Mouse (Mus musculus) lung, embryonic 14.5 days (tissue): Measurements from ENCODE around the gene Atf6b. TPM values are rescaled to one million over a fixed set of nuclear protein-coding genes. Genes with fewer than 3 reads are reported as not detected.
A peak's percentile ranks its signal among the peaks of the same experiment; 100 is the strongest.

Experiments used
- ATAC-seq: fragments of 200-750 bp; cut with Nextera tagmentation; 2 replicates; pipeline ENCODE4 v1.8.0; 2017; ENCODE audit warnings: mild to moderate bottlenecking, moderate TSS enrichment, moderate library complexity; ENCODE audit not compliant: insufficient read depth
- DNase-seq: peaks from one replicate; pipeline ENCODE4 v3.0.0-alpha.2; 2015
- H3K27ac ChIP-seq: fragments of 300-500 bp; sonication (generic); 2 replicates; pipeline ENCODE4 v1.5.1; 2014; ENCODE audit warnings: low read depth, mild to moderate bottlenecking, moderate library complexity
- H3K27me3 ChIP-seq: fragments of 300-500 bp; sonication (generic); 2 replicates; pipeline ENCODE4 v1.6.1; 2014; ENCODE audit warnings: low read length, control low read depth; ENCODE audit not compliant: insufficient read depth
- H3K36me3 ChIP-seq: fragments of 300-500 bp; sonication (generic); 2 replicates; pipeline ENCODE4 v1.6.1; 2014; ENCODE audit warnings: control low read depth; ENCODE audit not compliant: insufficient read depth
- H3K4me1 ChIP-seq: fragments of 300-500 bp; sonication (generic); 2 replicates; pipeline ENCODE4 v1.6.1; 2014; ENCODE audit warnings: antibody characterized with exemption, control low read depth; ENCODE audit not compliant: insufficient read depth
- H3K4me2 ChIP-seq: fragments of 300-500 bp; sonication (generic); 2 replicates; pipeline ENCODE4 v1.6.1; 2014; ENCODE audit warnings: mild to moderate bottlenecking
- H3K4me3 ChIP-seq: fragments of 300-500 bp; sonication (generic); 2 replicates; pipeline ENCODE4 v1.5.1; 2014; ENCODE audit warnings: low read depth, low read length
- H3K9ac ChIP-seq: fragments of 300-500 bp; sonication (generic); 2 replicates; pipeline ENCODE4 v1.6.1; 2014
- H3K9me3 ChIP-seq: fragments of 300-500 bp; sonication (generic); 2 replicates; pipeline ENCODE4 v1.6.1; 2016; ENCODE audit warnings: low read depth, low read length, control low read depth
- CTCF ChIP-seq: IDR thresholded peaks from 2 replicates; pipeline ENCODE4 v1.5.1; 2016; ENCODE audit warnings: antibody characterized with exemption, low read depth
- WGBS: fragments of 180-500 bp; shearing (Covaris S2); extraction: QIAGEN DNeasy Blood & Tissue Kit; methylation state at CpG from one replicate; pipeline ENCODE4 v1.1.7; 2014; 5-methylcytosine and 5-hydroxymethylcytosine counted together
- polyA plus RNA-seq: library from polyadenylated mRNA; unstranded; fragments of >200 nt; fragmentation: Nextera tagmentation; extraction: Ambion mirVana; gene quantifications from 2 replicates; pipeline ENCODE4 v1.2.1, GENCODE M21; 2014

Gene Atf6b
- polyA plus RNA-seq, 1 experiment from 2014 or later, result 74.8 TPM

DNA sequence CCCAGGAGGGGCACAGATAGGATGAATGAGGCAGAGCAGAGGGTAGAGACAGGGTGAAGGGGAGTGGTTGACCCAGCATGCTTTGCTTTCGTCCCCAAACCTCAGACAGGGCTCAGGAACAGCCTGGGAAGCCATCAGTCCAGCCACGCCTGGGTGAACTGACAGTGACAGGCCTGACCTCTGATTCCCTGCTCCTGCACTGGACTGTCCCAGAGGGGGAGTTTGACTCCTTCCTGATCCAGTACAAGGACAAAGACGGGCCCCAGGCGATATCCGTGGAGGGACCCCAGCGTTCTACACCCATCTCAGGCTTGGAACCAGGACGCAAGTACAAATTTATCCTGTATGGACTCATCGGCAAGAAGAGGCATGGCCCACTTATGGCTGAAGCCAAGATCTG is 36.2 kb downstream of the Atf6b start:
- ATAC-seq (no peak), DNase-seq (no peak)
- H3K27me3 ChIP-seq, result peaks cover 11% of the 10 kb centered on the region
- H3K36me3 ChIP-seq, result no peaks in the 10 kb centered on the region
- no peaks in the 10 kb centered on the region for H3K9me3 ChIP-seq
- H3K9ac ChIP-seq, result no peak overlapping the region
- no peak overlapping the region for H3K4me3 ChIP-seq
- peaks cover 26% of the 10 kb centered on the region for H3K4me1 ChIP-seq
- TF ChIP-seq CTCF, result no peak
- no peak overlapping the region for H3K27ac ChIP-seq
- WGBS, result 58% methylated on average over 8 of the region's 8 CpGs
- H3K4me2 ChIP-seq, result no peak overlapping the region

GRCm38 (mm10) chr17:34683686-34684220 is 36.8 kb downstream of the Atf6b start:
- ATAC-seq, result no peak
- no peak for DNase-seq
- 57% methylated on average over 10 of the region's 10 CpGs for WGBS

GRCm38 (mm10) chr17:34684253-34684893 is 37.4 kb downstream of the Atf6b start:
- peak; percentile 31 for DNase-seq
- no peaks in the 10 kb centered on the region for H3K9me3 ChIP-seq
- H3K9ac ChIP-seq, result no peak overlapping the region
- no peaks in the 10 kb centered on the region for H3K36me3 ChIP-seq
- peaks cover 26% of the 10 kb centered on the region for H3K4me1 ChIP-seq
- H3K4me3 ChIP-seq, result no peak overlapping the region
- H3K4me2 ChIP-seq, result no peak overlapping the region
- ATAC-seq, result peak; percentile 18; the same call in 1 of the 2 replicates
- WGBS, result 41% methylated on average over 9 of the region's 9 CpGs
- no peak overlapping the region for H3K27ac ChIP-seq
- peaks cover 10% of the 10 kb centered on the region for H3K27me3 ChIP-seq
- no peak for TF ChIP-seq CTCF

More at GRCm38 (mm10) chr17:34683686-34684220, 36.8 kb downstream of the Atf6b start:
- no peak overlapping the region for H3K4me2 ChIP-seq
- no peak for TF ChIP-seq CTCF
- no peaks in the 10 kb centered on the region for H3K9me3 ChIP-seq
- peaks cover 11% of the 10 kb centered on the region for H3K27me3 ChIP-seq
- H3K9ac ChIP-seq, result no peak overlapping the region
- no peak overlapping the region for H3K27ac ChIP-seq
- no peak overlapping the region for H3K4me3 ChIP-seq
- H3K4me1 ChIP-seq, result peaks cover 26% of the 10 kb centered on the region
- H3K36me3 ChIP-seq, result no peaks in the 10 kb centered on the region

- no peak for TF ChIP-seq CTCF
- DNase-seq (peak; percentile 92), ATAC-seq (peak; percentile 72)
- H3K4me1 ChIP-seq, result peaks cover 26% of the 10 kb centered on the region
- H3K4me3 ChIP-seq, result no peak overlapping the region
- H3K9ac ChIP-seq, result peak overlapping the region; percentile 26
- WGBS, result 64% methylated on average over 28 of the region's 28 CpGs
- peak overlapping the region; percentile 33; the same call in 1 of the 2 replicates for H3K27ac ChIP-seq
- H3K36me3 ChIP-seq, result no peaks in the 10 kb centered on the region
- no peaks in the 10 kb centered on the region for H3K9me3 ChIP-seq
- no peak overlapping the region for H3K4me2 ChIP-seq
- H3K27me3 ChIP-seq, result no peaks in the 10 kb centered on the region
Observed at GRCm38 (mm10) chr17:34685120-34686110, 38.5 kb downstream of the Atf6b start.

- no peak for TF ChIP-seq CTCF
- ATAC-seq, result no peak
- DNase-seq, result no peak
- H3K27ac ChIP-seq, result no peak overlapping the region
- H3K4me1 ChIP-seq, result peaks cover 16% of the 10 kb centered on the region
- no peak overlapping the region for H3K4me2 ChIP-seq
- no peaks in the 10 kb centered on the region for H3K9me3 ChIP-seq
- no peak overlapping the region for H3K4me3 ChIP-seq
- no peak overlapping the region for H3K9ac ChIP-seq
- no peaks in the 10 kb centered on the region for H3K27me3 ChIP-seq
- no peaks in the 10 kb centered on the region for H3K36me3 ChIP-seq
- WGBS, result 94% methylated on average over 7 of the region's 7 CpGs
Observed at GRCm38 (mm10) chr17:34688889-34689288, 41.9 kb downstream of the Atf6b start.

DNA sequence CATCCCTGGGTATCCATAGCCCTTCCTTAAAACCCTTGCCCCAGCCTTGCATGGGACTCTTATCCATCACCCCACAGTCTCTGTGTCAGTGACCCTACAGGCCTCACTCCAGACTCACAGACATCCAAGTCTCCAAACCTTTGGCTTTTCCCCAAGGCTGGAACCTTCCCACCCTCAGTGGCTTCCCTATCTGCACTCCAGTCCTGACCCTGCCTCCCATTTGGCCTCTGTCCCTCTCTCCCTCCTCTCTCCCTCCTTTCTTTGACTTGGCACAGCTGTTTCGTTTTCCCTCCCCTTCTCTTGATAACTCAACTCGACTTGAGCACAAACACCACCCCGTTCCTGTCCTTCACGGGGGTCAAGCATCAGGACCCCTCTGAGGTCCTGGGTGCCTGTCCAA is 43.5 kb downstream of the Atf6b start:
- Histone ChIP-seq H3K27me3 (no peaks in the 10 kb centered on the region), H3K4me1 (peaks cover 10% of the 10 kb centered on the region), H3K9ac (no peak overlapping the region), H3K36me3 (no peaks in the 10 kb centered on the region), H3K4me2 (no peak overlapping the region), H3K4me3 (no peak overlapping the region), H3K9me3 (no peaks in the 10 kb centered on the region), H3K27ac (no peak overlapping the region)
- DNase-seq (no peak), ATAC-seq (no peak)
- no peak for TF ChIP-seq CTCF
- WGBS, result 29% methylated on average over 4 of the region's 4 CpGs

GRCm38 (mm10) chr17:34692906-34693305 is 46.0 kb downstream of the Atf6b start:
- 56% methylated on average over 7 of the region's 7 CpGs for WGBS
- ATAC-seq (no peak), DNase-seq (no peak)
- H3K4me3 ChIP-seq, result no peak overlapping the region
- no peaks in the 10 kb centered on the region for H3K9me3 ChIP-seq
- no peak overlapping the region for H3K27ac ChIP-seq
- H3K27me3 ChIP-seq, result no peaks in the 10 kb centered on the region
- no peaks in the 10 kb centered on the region for H3K36me3 ChIP-seq
- H3K4me1 ChIP-seq, result peaks cover 4% of the 10 kb centered on the region; the same call in 1 of the 2 replicates
- no peak overlapping the region for H3K9ac ChIP-seq
- H3K4me2 ChIP-seq, result no peak overlapping the region
- no peak for TF ChIP-seq CTCF
